Mouse (Mus musculus) heart, embryonic 11.5 days (tissue): ENCODE measurements around the gene Ate1. TPM values are rescaled to one million over a fixed set of nuclear protein-coding genes. Genes with fewer than 3 reads are reported as not detected.

Source experiments
- ATAC-seq: fragments of 200-750 bp; cut with Nextera tagmentation; replicated peaks from 2 replicates; pipeline ENCODE4 v1.8.0; 2017; ENCODE audit warnings: moderate library complexity; ENCODE audit not compliant: insufficient number of reproducible peaks, low FRiP score, low TSS enrichment
- H3K27ac ChIP-seq: fragments of 300-500 bp; sonication (generic); 2 replicates; pipeline ENCODE4 v1.5.1; 2014; ENCODE audit warnings: mild to moderate bottlenecking, low read depth, low read length
- H3K27me3 ChIP-seq: fragments of 300-500 bp; sonication (generic); 2 replicates; pipeline ENCODE4 v1.6.1; 2014; ENCODE audit warnings: mild to moderate bottlenecking, low read length, mixed read lengths; ENCODE audit not compliant: control insufficient read depth, insufficient read depth
- H3K36me3 ChIP-seq: fragments of 300-500 bp; sonication (generic); 2 replicates; pipeline ENCODE4 v1.6.1; 2014; ENCODE audit warnings: mild to moderate bottlenecking, low read length, moderate library complexity, mixed read lengths; ENCODE audit not compliant: control insufficient read depth, insufficient read depth
- H3K4me1 ChIP-seq: fragments of 300-500 bp; sonication (generic); 2 replicates; pipeline ENCODE4 v1.6.1; 2014; ENCODE audit warnings: low read length; ENCODE audit not compliant: control insufficient read depth, insufficient read depth
- H3K4me2 ChIP-seq: fragments of 300-500 bp; sonication (generic); 2 replicates; pipeline ENCODE4 v1.6.1; 2014; ENCODE audit warnings: mild to moderate bottlenecking, moderate library complexity
- H3K4me3 ChIP-seq: fragments of 300-500 bp; sonication (generic); 2 replicates; pipeline ENCODE4 v1.5.1; 2014; ENCODE audit warnings: low read depth, low read length
- H3K9ac ChIP-seq: fragments of 300-500 bp; sonication (generic); 2 replicates; pipeline ENCODE4 v1.6.1; 2014; ENCODE audit warnings: mild to moderate bottlenecking, low read depth, low read length, moderate library complexity
- H3K9me3 ChIP-seq: fragments of 300-500 bp; sonication (generic); replicated peaks from 2 replicates; pipeline ENCODE4 v1.6.1; 2016; ENCODE audit warnings: low read length; ENCODE audit not compliant: control insufficient read depth
- WGBS: fragments of 180-500 bp; shearing (Covaris S2); extraction: QIAGEN DNeasy Blood & Tissue Kit; methylation state at CpG from one replicate; pipeline ENCODE4 v1.1.7; 2014; ENCODE audit not compliant: insufficient replicate concordance; 5-methylcytosine and 5-hydroxymethylcytosine counted together
- polyA plus RNA-seq: library from polyadenylated mRNA; unstranded; fragments of >200 nt; fragmentation: Nextera tagmentation; extraction: Ambion mirVana; gene quantifications from 2 replicates; pipeline ENCODE4 v1.2.1, GENCODE M21; 2014

Ate1 gene
- polyA plus RNA-seq, 1 experiment from 2014 or later = 67.1 TPM

- Histone ChIP-seq H3K4me3 (no peak overlapping the region), H3K36me3 (no peaks in the 10 kb centered on the region), H3K4me2 (no peak overlapping the region), H3K9me3 (no peaks in the 10 kb centered on the region), H3K27me3 (no peaks in the 10 kb centered on the region), H3K4me1 (peaks cover 3% of the 10 kb centered on the region; the same call in 1 of the 2 replicates), H3K9ac (no peak overlapping the region), H3K27ac (no peak overlapping the region)
- no peak for ATAC-seq
- 58% methylated on average over 5 of the region's 5 CpGs for WGBS
Observed at GRCm38 (mm10) chr7:130552780-130553179, 32.6 kb upstream of the Ate1 start.

DNA sequence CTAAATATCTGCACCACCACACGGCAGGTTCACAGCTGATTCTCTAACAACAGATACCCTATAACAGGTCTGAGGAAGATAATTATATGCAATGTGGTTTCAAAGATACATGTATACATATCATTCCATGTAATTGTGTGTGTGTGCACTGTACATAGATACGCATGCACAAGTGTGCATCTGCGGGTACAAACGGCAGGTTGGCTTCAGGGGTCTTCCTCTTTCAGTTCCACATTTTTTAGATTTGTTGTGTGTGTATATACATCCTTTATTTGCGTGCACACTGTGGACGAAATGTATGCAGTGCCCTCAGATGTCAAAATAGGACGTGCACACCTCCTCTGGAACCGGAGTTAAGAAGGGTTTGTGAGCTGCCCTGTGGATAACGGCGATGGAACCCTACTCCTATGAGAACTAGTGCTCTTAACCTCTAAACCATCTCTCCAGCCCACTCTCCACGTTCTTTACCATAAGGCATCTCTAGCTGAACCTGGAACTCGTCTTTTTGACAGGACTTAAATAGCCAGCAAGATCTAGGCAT lies 27.5 kb upstream of the Ate1 start:
- Histone ChIP-seq H3K27ac (peak overlapping the region; percentile 99; the same call in 1 of the 2 replicates), H3K9ac (no peak overlapping the region), H3K4me2 (peak overlapping the region; percentile 43; the same call in 1 of the 2 replicates)

DNA sequence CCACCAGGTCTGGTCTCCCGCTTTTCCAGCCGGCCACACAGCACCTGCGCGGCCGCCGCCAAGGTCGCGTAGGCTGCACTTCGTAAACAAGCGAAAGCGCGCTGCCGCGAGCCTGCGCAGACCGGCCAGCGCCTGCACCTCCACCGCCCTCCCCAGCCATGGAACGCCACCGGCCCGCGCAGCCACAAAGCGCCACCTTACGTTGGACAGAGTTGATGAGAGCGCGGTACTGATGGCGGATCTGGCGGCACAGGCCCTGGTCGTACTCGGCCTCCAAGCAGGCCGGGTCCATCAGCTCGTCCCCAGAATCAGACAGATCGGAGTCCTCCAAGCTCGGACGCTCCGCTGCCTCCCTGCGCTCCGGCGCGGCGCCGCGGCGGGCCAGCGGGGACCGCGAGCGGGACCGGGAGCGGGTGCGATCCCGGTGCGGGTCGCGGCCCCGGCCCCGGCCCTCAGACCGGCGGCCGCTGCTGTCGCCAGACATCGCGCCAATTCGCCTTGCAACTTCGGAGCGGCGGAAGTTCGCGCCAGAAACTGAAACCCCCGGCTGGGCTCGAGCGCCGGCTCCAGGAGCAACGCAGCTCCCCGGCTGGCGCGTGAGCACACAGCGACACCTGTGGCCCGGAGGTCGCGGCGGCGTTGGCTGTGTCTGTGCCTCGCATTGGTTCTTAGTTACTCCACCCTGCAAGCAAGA lies 26.8 kb upstream of the Ate1 start:
- H3K9ac ChIP-seq = peak overlapping the region; percentile 97
- peak; percentile 94 for ATAC-seq
- H3K27ac ChIP-seq = peak overlapping the region; percentile 99
- under 1% methylated on average over 84 of the region's 84 CpGs for WGBS
- peaks cover 22% of the 10 kb centered on the region for H3K36me3 ChIP-seq
- no peaks in the 10 kb centered on the region for H3K27me3 ChIP-seq
- H3K4me2 ChIP-seq = peak overlapping the region; percentile 91
- H3K9me3 ChIP-seq = no peaks in the 10 kb centered on the region
- H3K4me1 ChIP-seq = peaks cover 12% of the 10 kb centered on the region
- H3K4me3 ChIP-seq = peak overlapping the region; percentile 84

More for the DNA sequence above, 27.5 kb upstream of the Ate1 start:
- Histone ChIP-seq H3K36me3 (peaks cover 15% of the 10 kb centered on the region), H3K4me3 (peak overlapping the region; percentile 84; the same call in 1 of the 2 replicates), H3K9me3 (no peaks in the 10 kb centered on the region), H3K4me1 (peaks cover 14% of the 10 kb centered on the region), H3K27me3 (no peaks in the 10 kb centered on the region)
- ATAC-seq = no peak
- 74% methylated on average over 12 of the region's 12 CpGs for WGBS

DNA sequence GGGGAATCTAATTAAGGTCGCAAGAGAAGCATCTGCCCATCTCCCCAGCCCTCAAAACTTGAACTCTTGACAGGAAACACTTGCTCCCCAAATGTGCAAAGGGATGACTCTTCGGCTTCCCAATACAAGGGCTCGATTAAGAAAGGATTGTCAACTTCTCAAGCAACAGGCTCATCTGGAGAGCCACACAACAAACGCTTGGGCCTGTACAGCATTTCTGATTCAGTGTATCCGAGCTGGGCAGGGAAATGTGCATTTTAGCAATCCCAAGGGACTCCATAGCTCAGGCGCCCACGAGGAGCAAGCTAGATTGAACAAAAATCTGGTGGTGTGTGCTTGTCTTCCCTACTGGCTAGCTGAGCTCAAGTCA lies 26.2 kb upstream of the Ate1 start:
- Histone ChIP-seq H3K4me2 (peak overlapping the region; percentile 91), H3K36me3 (peaks cover 27% of the 10 kb centered on the region), H3K27ac (peak overlapping the region; percentile 99), H3K27me3 (no peaks in the 10 kb centered on the region), H3K4me1 (peaks cover 12% of the 10 kb centered on the region), H3K4me3 (peak overlapping the region; percentile 84), H3K9ac (peak overlapping the region; percentile 97), H3K9me3 (no peaks in the 10 kb centered on the region)
- ATAC-seq = no peak
- WGBS = 4% methylated on average over 7 of the region's 7 CpGs

DNA sequence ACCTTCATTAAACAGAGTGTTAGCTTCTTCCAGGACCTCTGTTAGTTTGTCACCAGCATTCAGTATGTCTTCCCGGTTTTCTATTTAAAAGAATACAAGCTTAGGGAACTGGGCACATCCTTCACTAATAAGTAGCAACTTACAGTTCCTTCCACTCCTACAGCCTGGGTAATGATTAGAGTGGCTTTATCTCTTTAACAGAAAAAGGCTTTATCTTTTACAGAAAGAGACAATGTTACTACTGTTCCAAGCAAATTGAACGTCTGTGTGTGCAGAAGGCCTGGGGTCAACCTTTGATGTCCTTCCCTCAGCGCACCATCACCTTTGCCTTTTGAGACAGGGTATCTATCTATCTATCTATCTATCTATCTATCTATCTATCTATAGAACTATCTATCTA lies 25.7 kb upstream of the Ate1 start:
- Histone ChIP-seq H3K27me3 (no peaks in the 10 kb centered on the region), H3K36me3 (peaks cover 27% of the 10 kb centered on the region), H3K9me3 (no peaks in the 10 kb centered on the region), H3K4me2 (peak overlapping the region; percentile 91), H3K4me3 (peak overlapping the region; percentile 84), H3K9ac (peak overlapping the region; percentile 97), H3K4me1 (peaks cover 12% of the 10 kb centered on the region), H3K27ac (peak overlapping the region; percentile 99)
- 56% methylated on average over 3 of the region's 3 CpGs for WGBS
- ATAC-seq = no peak

DNA sequence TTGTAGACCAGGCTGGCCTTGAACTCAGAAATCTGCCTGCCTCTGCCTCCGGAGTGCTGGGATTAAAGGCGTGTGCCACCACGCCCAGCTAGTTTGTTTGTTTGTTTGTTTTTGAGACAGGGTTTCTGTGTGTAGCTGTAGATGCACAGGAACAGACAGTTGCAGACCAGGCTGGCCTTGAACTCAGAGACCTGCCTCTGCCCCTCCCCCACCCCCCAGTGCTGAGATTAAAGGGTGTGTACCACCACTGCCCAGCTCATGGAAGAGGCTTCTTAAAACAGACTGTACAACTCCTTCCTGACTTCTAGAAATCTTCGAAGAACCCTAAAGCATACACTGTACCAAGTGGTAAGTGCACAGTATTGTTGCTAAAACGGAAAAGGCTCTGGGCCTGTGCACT lies 25.2 kb upstream of the Ate1 start:
- H3K9ac ChIP-seq = no peak overlapping the region
- no peak overlapping the region for H3K27ac ChIP-seq
- peak overlapping the region; percentile 91 for H3K4me2 ChIP-seq
- H3K4me3 ChIP-seq = peak overlapping the region; percentile 84
- peaks cover 27% of the 10 kb centered on the region for H3K36me3 ChIP-seq
- WGBS = 88% methylated on average over 5 of the region's 5 CpGs
- no peaks in the 10 kb centered on the region for H3K27me3 ChIP-seq
- no peaks in the 10 kb centered on the region for H3K9me3 ChIP-seq
- no peak for ATAC-seq
- H3K4me1 ChIP-seq = peaks cover 12% of the 10 kb centered on the region

DNA sequence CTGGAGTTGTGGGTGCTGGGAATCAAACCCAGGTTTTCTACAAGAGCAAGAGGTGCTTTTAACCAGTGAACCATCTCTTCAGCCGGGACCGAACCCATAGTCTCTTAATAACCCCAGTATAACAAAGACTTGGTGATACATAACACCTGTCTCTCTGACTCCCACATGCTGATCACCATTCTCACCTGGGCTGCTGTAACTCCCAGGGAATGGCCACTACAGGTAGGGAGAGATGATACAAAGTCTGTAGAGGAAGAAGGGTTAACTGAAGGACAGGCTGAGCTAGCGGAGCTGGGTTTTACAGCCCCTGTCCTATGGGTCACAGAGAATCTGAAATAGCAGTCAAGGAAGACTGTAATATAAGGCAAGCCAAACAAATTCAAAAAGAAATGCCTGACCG lies 23.0 kb upstream of the Ate1 start:
- Histone ChIP-seq H3K36me3 (peaks cover 27% of the 10 kb centered on the region), H3K4me3 (no peak overlapping the region), H3K4me1 (peaks cover 12% of the 10 kb centered on the region), H3K9me3 (no peaks in the 10 kb centered on the region), H3K27me3 (no peaks in the 10 kb centered on the region), H3K4me2 (no peak overlapping the region), H3K9ac (no peak overlapping the region), H3K27ac (no peak overlapping the region)
- ATAC-seq = no peak
- WGBS = 95% methylated on average over 4 of the region's 4 CpGs

GRCm38 (mm10) chr7:130540176-130540575 lies 20.0 kb upstream of the Ate1 start:
- ATAC-seq = no peak
- H3K4me1 ChIP-seq = no peaks in the 10 kb centered on the region
- WGBS = 85% methylated on average over 7 of the region's 7 CpGs
- H3K36me3 ChIP-seq = peaks cover 30% of the 10 kb centered on the region
- H3K27ac ChIP-seq = no peak overlapping the region
- no peak overlapping the region for H3K4me3 ChIP-seq
- H3K4me2 ChIP-seq = no peak overlapping the region
- H3K9ac ChIP-seq = no peak overlapping the region
- no peaks in the 10 kb centered on the region for H3K9me3 ChIP-seq
- H3K27me3 ChIP-seq = no peaks in the 10 kb centered on the region

- Histone ChIP-seq H3K27ac (no peak overlapping the region), H3K36me3 (peaks cover 15% of the 10 kb centered on the region), H3K27me3 (no peaks in the 10 kb centered on the region), H3K4me3 (no peak overlapping the region), H3K4me2 (no peak overlapping the region), H3K4me1 (0 out of 2 replicates have a peak, but pooled peaks cover 3% of the 10 kb centered on the region), H3K9me3 (no peaks in the 10 kb centered on the region), H3K9ac (no peak overlapping the region)
- ATAC-seq = no peak
- WGBS = 88% methylated on average over 4 of the region's 4 CpGs
Observed at GRCm38 (mm10) chr7:130537068-130537467, 16.9 kb upstream of the Ate1 start.
